Mouse (Mus musculus): ENCODE measurements around the gene Gm21987.

GRCm38 (mm10) chr16:38369992-38370484 is 23.2 kb downstream of the Gm21987 start:
- TF ChIP-seq POLR2A (IDR thresholded peaks at IDR 0.05; ENCODE audit: low read depth, low read length), result no peak
- no peak for TF ChIP-seq CTCF (IDR thresholded peaks at IDR 0.05; ENCODE audit: borderline replicate concordance, insufficient read depth, low read length)

Data from embryonic fibroblast, embryonic 13.5 days (primary cell).